Mouse (Mus musculus) 3134 (cell line): ENCODE measurements around the gene Tcea3.

Experiments used
- DNase-seq: peaks from one replicate; pipeline ENCODE4 v3.0.0-alpha.2; 2011; ENCODE audit warnings: low spot score; ENCODE audit not compliant: insufficient read length; ENCODE audit errors: extremely low read depth

Gene Tcea3

GRCm38 (mm10) chr4:136268912-136269311, 21.4 kb downstream of the Tcea3 start:
- DNase-seq = no peak

DNA sequence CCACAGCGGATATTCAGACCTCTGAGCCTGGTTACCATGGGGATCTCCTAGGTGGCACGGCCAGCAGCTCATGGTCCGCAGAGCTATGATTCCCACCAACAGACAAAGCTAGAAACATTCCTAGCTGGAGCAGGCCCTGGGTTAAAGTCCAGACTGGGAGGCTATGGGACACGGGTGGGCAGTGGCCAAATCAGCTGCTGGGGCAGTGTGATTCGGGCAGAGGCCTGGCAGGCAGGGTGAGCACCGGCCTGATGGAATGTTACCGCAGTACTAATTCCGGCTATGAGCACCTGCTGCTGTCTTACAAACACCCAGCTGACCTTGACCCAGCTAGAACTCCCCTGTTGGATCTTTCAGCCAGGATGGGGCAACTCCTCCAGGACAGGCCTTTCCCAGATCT, 23.1 kb downstream of the Tcea3 start:
- no peak for DNase-seq

GRCm38 (mm10) chr4:136281097-136281496, 33.6 kb downstream of the Tcea3 start:
- DNase-seq = no peak

DNA sequence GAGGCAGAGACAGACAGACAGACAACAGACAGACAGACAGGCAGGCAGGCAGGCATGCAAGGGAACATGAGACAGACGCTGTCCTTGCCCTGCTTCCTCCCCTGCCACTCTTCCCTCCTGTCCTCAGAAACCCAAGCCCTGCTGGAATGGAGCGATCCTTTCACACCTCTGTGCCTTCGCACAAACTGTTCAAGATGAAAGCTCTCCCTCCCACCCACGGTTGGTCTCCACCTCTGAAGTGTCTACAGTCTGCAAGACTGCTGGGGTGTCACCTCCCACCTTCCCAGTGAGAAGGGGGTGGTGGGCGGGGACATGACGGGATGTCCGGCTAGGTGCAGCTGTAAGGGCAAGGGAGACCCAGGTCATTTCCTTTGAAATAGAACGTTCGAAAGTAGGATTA, 34.1 kb downstream of the Tcea3 start:
- no peak for DNase-seq

- DNase-seq = no peak
Observed at GRCm38 (mm10) chr4:136282621-136283480, 35.3 kb downstream of the Tcea3 start.

GRCm38 (mm10) chr4:136283783-136284182, 36.3 kb downstream of the Tcea3 start:
- DNase-seq = no peak

- no peak for DNase-seq
Observed at GRCm38 (mm10) chr4:136284455-136284854, 36.9 kb downstream of the Tcea3 start, which contains the start of gene Zfp46. Gene Zfp46, plus strand, starts transcription at chr4:136284683.

DNA sequence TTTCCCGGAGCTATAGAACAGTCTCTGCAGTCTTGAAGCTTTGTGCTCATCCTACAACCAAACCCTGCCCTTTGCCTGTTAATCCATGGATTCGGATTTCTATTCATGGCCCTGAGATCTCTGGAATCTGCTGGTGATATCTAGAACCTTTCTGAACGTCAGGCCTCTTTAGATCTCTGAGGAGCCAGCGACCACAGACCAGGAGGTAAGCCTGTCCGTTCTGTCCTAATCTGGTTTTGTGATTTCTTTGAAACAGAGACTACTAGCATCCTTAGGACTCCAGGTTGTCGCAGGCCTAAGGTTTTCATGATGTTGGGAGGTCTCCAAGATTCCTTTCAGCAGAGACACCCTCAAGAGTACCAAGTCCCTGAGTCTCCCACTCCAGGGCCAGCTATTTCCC, 37.4 kb downstream of the Tcea3 start:
- no peak for DNase-seq

DNA sequence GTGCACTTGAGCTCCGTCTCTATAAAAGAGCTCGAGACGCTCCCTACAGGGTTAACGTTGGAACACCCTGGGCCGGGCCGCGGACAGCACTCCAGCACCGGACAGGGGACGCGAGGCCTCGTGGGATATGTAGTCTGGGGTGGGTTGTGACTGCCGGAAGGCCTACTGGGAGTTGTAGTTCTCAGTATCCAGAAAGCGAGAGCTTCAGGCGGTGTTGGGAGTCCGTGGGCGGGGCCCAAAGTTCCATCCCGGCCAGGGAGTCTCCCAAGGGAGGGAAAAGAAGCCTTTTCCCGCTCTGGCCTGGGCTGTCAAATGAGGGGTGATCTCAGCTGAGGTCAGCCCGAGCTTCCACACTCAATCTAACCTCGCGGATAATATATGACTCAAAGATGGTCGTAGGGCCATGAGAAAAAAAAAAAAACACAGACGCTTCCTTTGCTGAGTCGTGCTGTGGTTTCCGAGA, 37.9 kb downstream of the Tcea3 start:
- DNase-seq = peak; percentile 90

DNA sequence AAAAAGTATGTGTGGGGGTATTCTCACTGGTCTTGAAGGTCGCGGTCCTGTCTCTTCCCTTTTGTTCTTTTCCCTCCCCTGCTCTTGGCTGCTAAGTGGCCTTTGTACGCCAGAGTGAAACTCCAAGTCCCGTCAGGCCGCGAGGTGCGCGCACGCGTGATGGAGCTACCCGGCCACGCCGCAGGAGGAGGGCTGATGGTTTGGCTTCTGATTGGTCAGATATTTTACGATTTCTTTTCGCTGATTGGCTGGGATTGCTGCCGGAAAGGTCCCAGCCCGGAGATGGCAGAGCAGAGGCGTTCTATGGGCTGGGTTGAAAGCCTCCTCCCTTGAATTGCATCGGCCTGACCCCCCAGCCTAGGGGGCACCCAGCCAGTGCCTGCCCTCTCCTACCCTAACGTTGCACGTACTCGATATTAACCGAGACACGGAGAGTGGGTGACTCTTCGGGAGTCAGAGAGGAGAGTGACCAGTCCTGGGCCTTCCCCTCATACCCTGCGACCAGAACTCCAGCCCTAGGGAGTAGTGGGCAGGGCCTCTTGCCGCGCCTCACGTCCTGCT, 38.4 kb downstream of the Tcea3 start:
- peak; percentile 94 for DNase-seq

GRCm38 (mm10) chr4:136289918-136290780, 42.6 kb downstream of the Tcea3 start:
- DNase-seq = no peak

- no peak for DNase-seq
Observed at GRCm38 (mm10) chr4:136290781-136291595, 43.5 kb downstream of the Tcea3 start.

- no peak for DNase-seq
Observed at GRCm38 (mm10) chr4:136291692-136292091, 44.2 kb downstream of the Tcea3 start.

- DNase-seq = no peak
Observed at GRCm38 (mm10) chr4:136295941-136296340, 48.4 kb downstream of the Tcea3 start.

GRCm38 (mm10) chr4:136302462-136302861, 54.9 kb downstream of the Tcea3 start:
- DNase-seq = no peak

DNA sequence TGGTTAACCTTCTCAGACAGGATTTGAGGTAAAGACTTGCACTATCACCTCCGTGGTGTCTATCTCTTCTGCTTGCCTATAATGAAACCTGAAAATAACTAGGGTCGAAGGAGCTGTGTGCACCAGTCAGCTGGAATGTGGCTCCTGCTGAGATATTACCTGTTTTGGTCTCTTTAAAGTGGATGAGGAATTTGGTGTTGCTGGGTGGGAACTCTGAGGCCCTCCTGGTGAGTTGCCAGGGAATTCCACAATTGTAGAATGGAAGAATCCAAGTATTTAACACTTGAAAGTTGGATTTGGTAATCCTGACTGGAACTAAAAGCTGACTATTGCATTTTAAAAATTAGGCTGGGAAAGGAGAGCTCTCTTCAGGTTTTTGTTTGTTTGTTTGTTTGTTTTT, 56.7 kb downstream of the Tcea3 start:
- DNase-seq = no peak

- no peak for DNase-seq
Observed at GRCm38 (mm10) chr4:136308355-136308754, 60.8 kb downstream of the Tcea3 start.

DNA sequence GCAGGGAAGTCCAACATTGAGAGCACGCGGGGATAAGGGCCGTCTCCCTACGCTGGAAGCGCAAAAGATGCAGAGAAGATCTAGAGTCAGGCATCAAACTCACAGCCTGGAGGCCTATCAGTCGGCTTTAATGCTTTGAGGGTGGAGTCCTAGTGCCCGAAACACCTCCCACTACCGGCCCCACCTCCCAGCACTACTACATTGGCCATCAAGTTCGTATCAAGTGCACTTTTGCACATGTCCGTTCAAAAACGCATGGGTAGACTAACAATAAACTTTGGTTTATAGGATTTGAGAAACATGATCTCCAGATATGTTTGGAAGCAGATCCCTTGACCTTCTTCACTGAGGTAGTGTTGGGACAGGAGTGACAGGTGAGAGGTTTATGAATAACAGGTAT, 62.3 kb downstream of the Tcea3 start:
- peak; percentile 48 for DNase-seq

GRCm38 (mm10) chr4:136310229-136311041, 62.9 kb downstream of the Tcea3 start, which contains the start of gene Hnrnpr:
Gene Hnrnpr, plus strand, starts transcription at chr4:136310942.
- peak; percentile 97 for DNase-seq
